Comparison of ENCODE assay signal across 24 mouse cellular contexts in the genomic region with DNA sequence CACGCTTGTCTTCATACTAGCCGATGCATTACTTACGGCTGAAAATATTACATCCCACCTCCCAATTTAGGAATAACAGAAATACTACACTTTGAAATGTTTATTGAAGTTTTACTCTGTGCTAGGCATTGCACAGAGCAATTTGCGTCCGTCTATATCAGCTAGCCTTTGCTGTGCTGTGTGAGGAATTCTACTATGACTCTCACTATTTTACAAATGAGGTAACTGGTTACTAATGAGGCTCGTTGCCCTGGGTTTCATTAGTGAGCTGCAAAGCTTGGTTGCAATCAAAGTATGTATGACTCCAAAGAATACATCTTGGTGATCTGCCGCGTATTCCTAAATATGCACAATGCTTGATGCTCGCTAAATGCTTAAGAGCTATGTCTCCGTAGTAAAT.
DNase-seq lines count a peak whose midpoint lies in the region; ATAC-seq lines count a peak whose summit lies in the region.
"Had no signal": no experiment of that assay in that cellular context is flagged by ENCODE, and none has a peak within 500 bp of the region (broad histone marks: within the 10 kb centered on the region; RNA-seq: fewer than 3 reads in every experiment).

No protein-coding gene starts in this region.

- no peaks in the 10 kb centered on the region for H3K4me1 ChIP-seq in hindbrain, embryonic 15.5 days (replicated peaks)
- H3K4me1 ChIP-seq in hindbrain, embryonic 12.5 days: no peaks in the 10 kb centered on the region
- H3K4me1 ChIP-seq in midbrain, embryonic 14.5 days (ENCODE audit: control insufficient read depth, insufficient read depth, low read length): no peaks in the 10 kb centered on the region
- 0 out of 2 replicates have a peak, but pooled peaks cover 5% of the 10 kb centered on the region for H3K4me1 ChIP-seq in midbrain, embryonic 13.5 days (replicated peaks)
- peaks cover 5% of the 10 kb centered on the region for H3K4me1 ChIP-seq in forebrain, embryonic 12.5 days
- H3K4me1 ChIP-seq: heart, embryonic 10.5 days; intestine, embryonic 15.5 days; midbrain, embryonic 15.5 days; neural tube, embryonic 15.5 days had no signal

- H3K27me3 ChIP-seq in hindbrain, embryonic 15.5 days: no peaks in the 10 kb centered on the region
- H3K27me3 ChIP-seq in hindbrain, embryonic 12.5 days: no peaks in the 10 kb centered on the region
- H3K27me3 ChIP-seq in midbrain, embryonic 14.5 days (ENCODE audit: control insufficient read depth, insufficient read depth, low read length): no peaks in the 10 kb centered on the region
- H3K27me3 ChIP-seq in midbrain, embryonic 13.5 days: no peaks in the 10 kb centered on the region
- H3K27me3 ChIP-seq in forebrain, embryonic 12.5 days: no peaks in the 10 kb centered on the region
- H3K27me3 ChIP-seq: CH12.LX; intestine, embryonic 15.5 days; limb, embryonic 12.5 days; midbrain, embryonic 15.5 days; neural tube, embryonic 15.5 days had no signal

- peak; percentile 2 for DNase-seq in midbrain, embryonic 14.5 days
- DNase-seq in retina, postnatal 1 day: peak; percentile 23
- DNase-seq in frontal cortex, postnatal 14 days (ENCODE audit: low spot score in 2 of 2): no peak
- DNase-seq: adrenal gland, adult 2 months; B cell, adult 2 months; cerebellum, adult 11-12 months; heart, postnatal 4 days; liver, postnatal 0 days; thymus, adult 2 months; thymus, postnatal 4 days had no signal

- no peak for ATAC-seq in hindbrain, embryonic 15.5 days (ENCODE audit: low FRiP score, low read depth)
- ATAC-seq in hindbrain, embryonic 12.5 days (ENCODE audit: low FRiP score): no peak
- ATAC-seq in midbrain, embryonic 14.5 days (ENCODE audit: low FRiP score, low TSS enrichment): no peak
- ATAC-seq in midbrain, embryonic 13.5 days: no peak
- ATAC-seq in forebrain, embryonic 12.5 days (ENCODE audit: low FRiP score): peak; percentile 86; the same call in 1 of the 2 replicates
- ATAC-seq: intestine, embryonic 15.5 days; liver, postnatal 0 days; midbrain, embryonic 15.5 days; Patski had no signal

- H3K4me3 ChIP-seq in hindbrain, embryonic 15.5 days: no peak overlapping the region
- no peak overlapping the region for H3K4me3 ChIP-seq in hindbrain, embryonic 12.5 days
- no peak overlapping the region for H3K4me3 ChIP-seq in midbrain, embryonic 14.5 days (replicated peaks; ENCODE audit: low read depth, low read length)
- H3K4me3 ChIP-seq in midbrain, embryonic 13.5 days (replicated peaks): no peak overlapping the region
- no peak overlapping the region for H3K4me3 ChIP-seq in forebrain, embryonic 12.5 days (replicated peaks)
- H3K4me3 ChIP-seq: heart, embryonic 10.5 days; intestine, embryonic 15.5 days; limb, embryonic 12.5 days; midbrain, embryonic 15.5 days; neural tube, embryonic 15.5 days had no signal

- no peaks in the 10 kb centered on the region for H3K36me3 ChIP-seq in hindbrain, embryonic 15.5 days
- H3K36me3 ChIP-seq in hindbrain, embryonic 12.5 days: no peaks in the 10 kb centered on the region
- H3K36me3 ChIP-seq in midbrain, embryonic 14.5 days (ENCODE audit: control insufficient read depth, insufficient read depth, low read length): no peaks in the 10 kb centered on the region
- H3K36me3 ChIP-seq in midbrain, embryonic 13.5 days: no peaks in the 10 kb centered on the region
- no peaks in the 10 kb centered on the region for H3K36me3 ChIP-seq in forebrain, embryonic 12.5 days (replicated peaks)
- H3K36me3 ChIP-seq: G1E; heart, embryonic 10.5 days; intestine, embryonic 15.5 days; limb, embryonic 12.5 days; midbrain, embryonic 15.5 days; neural tube, embryonic 15.5 days had no signal

- no peaks in the 10 kb centered on the region for H3K9me3 ChIP-seq in hindbrain, embryonic 15.5 days
- no peaks in the 10 kb centered on the region for H3K9me3 ChIP-seq in hindbrain, embryonic 12.5 days (replicated peaks)
- H3K9me3 ChIP-seq in midbrain, embryonic 14.5 days (ENCODE audit: control insufficient read depth, low read length): no peaks in the 10 kb centered on the region
- H3K9me3 ChIP-seq in midbrain, embryonic 13.5 days: no peaks in the 10 kb centered on the region
- H3K9me3 ChIP-seq in forebrain, embryonic 12.5 days: no peaks in the 10 kb centered on the region
- H3K9me3 ChIP-seq: G1E; heart, embryonic 10.5 days; intestine, embryonic 15.5 days; limb, embryonic 12.5 days; midbrain, embryonic 15.5 days; neural tube, embryonic 15.5 days had no signal

- H3K9ac ChIP-seq in hindbrain, embryonic 15.5 days: no peak overlapping the region
- H3K9ac ChIP-seq in hindbrain, embryonic 12.5 days: no peak overlapping the region
- H3K9ac ChIP-seq in midbrain, embryonic 14.5 days (replicated peaks; ENCODE audit: low read length): no peak overlapping the region
- H3K9ac ChIP-seq in midbrain, embryonic 13.5 days (replicated peaks): no peak overlapping the region
- no peak overlapping the region for H3K9ac ChIP-seq in forebrain, embryonic 12.5 days
- H3K9ac ChIP-seq: intestine, embryonic 15.5 days; limb, embryonic 12.5 days; liver, postnatal 0 days; midbrain, embryonic 15.5 days; neural tube, embryonic 15.5 days had no signal

- 42% methylated on average over 10 of the region's 10 CpGs for WGBS in hindbrain, embryonic 15.5 days
- 64% methylated on average over 10 of the region's 10 CpGs for WGBS in hindbrain, embryonic 12.5 days
- 49% methylated on average over 10 of the region's 10 CpGs for WGBS in midbrain, embryonic 14.5 days
- 55% methylated on average over 10 of the region's 10 CpGs for WGBS in midbrain, embryonic 13.5 days
- WGBS in forebrain, embryonic 12.5 days: 46% methylated on average over 10 of the region's 10 CpGs

- no peak overlapping the region for H3K27ac ChIP-seq in hindbrain, embryonic 15.5 days (replicated peaks)
- no peak overlapping the region for H3K27ac ChIP-seq in hindbrain, embryonic 12.5 days
- no peak overlapping the region for H3K27ac ChIP-seq in midbrain, embryonic 14.5 days (replicated peaks; ENCODE audit: low read depth, low read length)
- H3K27ac ChIP-seq in midbrain, embryonic 13.5 days: no peak overlapping the region
- 0 out of 2 replicates have a peak overlapping the region, but pooled peaks have one; percentile 59 for H3K27ac ChIP-seq in forebrain, embryonic 12.5 days
- H3K27ac ChIP-seq: heart, embryonic 10.5 days; intestine, embryonic 15.5 days; limb, embryonic 12.5 days; midbrain, embryonic 15.5 days; neural tube, embryonic 15.5 days; stomach, postnatal 0 days had no signal

- H3K4me2 ChIP-seq in hindbrain, embryonic 15.5 days: peak overlapping the region; percentile 9; the same call in 1 of the 2 replicates
- no peak overlapping the region for H3K4me2 ChIP-seq in hindbrain, embryonic 12.5 days (replicated peaks)
- no peak overlapping the region for H3K4me2 ChIP-seq in midbrain, embryonic 14.5 days (ENCODE audit: low read length)
- H3K4me2 ChIP-seq in midbrain, embryonic 13.5 days (replicated peaks): no peak overlapping the region
- peak overlapping the region; percentile 21 for H3K4me2 ChIP-seq in forebrain, embryonic 12.5 days
- H3K4me2 ChIP-seq: intestine, embryonic 15.5 days; limb, embryonic 12.5 days; liver, embryonic 11.5 days; midbrain, embryonic 15.5 days; neural tube, embryonic 15.5 days had no signal

Comparison
In these comparisons a context has a peak if more than half of its experiments do, and no peak if none do; other contexts are left out.
1. H3K4me2 ChIP-seq: peak in hindbrain, embryonic 15.5 days (single experiment) and forebrain, embryonic 12.5 days (single experiment); none in hindbrain, embryonic 12.5 days (single experiment), midbrain, embryonic 14.5 days (single experiment) and midbrain, embryonic 13.5 days (single experiment).
2. DNase-seq: peak in midbrain, embryonic 14.5 days (single experiment) and retina, postnatal 1 day (single experiment); none in frontal cortex, postnatal 14 days (0 of 2).